Mouse (Mus musculus) liver, postnatal 0 days (tissue): ENCODE results near the gene Dynlrb1. TPM values are rescaled to one million over a fixed set of nuclear protein-coding genes. Genes with fewer than 3 reads are reported as not detected.
A peak's percentile ranks its signal among the peaks of the same experiment; 100 is the strongest.

Experiments
- ATAC-seq: fragments of 200-750 bp; cut with Nextera tagmentation; 2 replicates; pipeline ENCODE4 v1.8.0; 2017; ENCODE audit warnings: mild to moderate bottlenecking, moderate library complexity
- DNase-seq: peaks from one replicate; pipeline ENCODE4 v3.0.0-alpha.2; 2016
- H3K27ac ChIP-seq: fragments of 300-500 bp; sonication (generic); 2 replicates; pipeline ENCODE4 v1.5.1; 2014; ENCODE audit warnings: antibody characterized with exemption, moderate library complexity, mild to moderate bottlenecking, low read depth
- H3K27me3 ChIP-seq: fragments of 300-500 bp; sonication (generic); 2 replicates; pipeline ENCODE4 v1.6.1; 2014; ENCODE audit warnings: low read length, control low read depth, mixed read lengths; ENCODE audit not compliant: insufficient read depth
- H3K36me3 ChIP-seq: fragments of 300-500 bp; sonication (generic); replicated peaks from 2 replicates; pipeline ENCODE4 v1.6.1; 2014; ENCODE audit warnings: mild to moderate bottlenecking, control low read depth, low read length, moderate library complexity, mixed read lengths; ENCODE audit not compliant: insufficient read depth
- H3K4me1 ChIP-seq: fragments of 300-500 bp; sonication (generic); 2 replicates; pipeline ENCODE4 v1.6.1; 2014; ENCODE audit warnings: antibody characterized with exemption, mild to moderate bottlenecking, control low read depth; ENCODE audit not compliant: insufficient read depth
- H3K4me2 ChIP-seq: fragments of 300-500 bp; sonication (generic); 2 replicates; pipeline ENCODE4 v1.6.1; 2014; ENCODE audit warnings: low read depth, mild to moderate bottlenecking, low read length, moderate library complexity, mixed read lengths
- H3K4me3 ChIP-seq: fragments of 300-500 bp; sonication (generic); 2 replicates; pipeline ENCODE4 v1.5.1; 2014; ENCODE audit warnings: low read depth, low read length
- H3K9ac ChIP-seq: fragments of 300-500 bp; sonication (generic); replicated peaks from 2 replicates; pipeline ENCODE4 v1.6.1; 2014; ENCODE audit warnings: mild to moderate bottlenecking, moderate library complexity
- H3K9me3 ChIP-seq: fragments of 300-500 bp; sonication (generic); 2 replicates; pipeline ENCODE4 v1.6.1; 2016; ENCODE audit warnings: mild to moderate bottlenecking, control low read depth, low read length, mixed read lengths
- CTCF ChIP-seq: sonication (generic); IDR thresholded peaks from 2 replicates; pipeline ENCODE4 v1.5.1; 2016; ENCODE audit warnings: antibody characterized with exemption, low read depth
- EP300 ChIP-seq: IDR thresholded peaks from 2 replicates; pipeline ENCODE4 v1.6.1; 2016; ENCODE audit warnings: antibody characterized with exemption, low read depth, mild to moderate bottlenecking
- WGBS: fragments of 180-500 bp; shearing (Covaris S2); extraction: QIAGEN DNeasy Blood & Tissue Kit; methylation state at CpG from one replicate; pipeline ENCODE4 v1.1.7; 2014; ENCODE audit not compliant: insufficient replicate concordance; 5-methylcytosine and 5-hydroxymethylcytosine counted together
- polyA plus RNA-seq: library from polyadenylated mRNA; unstranded; fragments of >200 nt; fragmentation: Nextera tagmentation; extraction: Ambion mirVana; gene quantifications from 2 replicates; pipeline ENCODE4 v1.2.1, GENCODE M21; 2015

The Dynlrb1 gene
- 129 and 139 TPM in 2 replicates for polyA plus RNA-seq

GRCm38 (mm10) chr2:155236362-155236992, at the start of gene Dynlrb1:
Dynlrb1 (plus strand) TSS chr2:155236533.
- H3K36me3 ChIP-seq: no peaks in the 10 kb centered on the region
- peak within 1 kb of the TSS; percentile 86 for H3K9ac ChIP-seq
- peak within 1 kb of the TSS; percentile 68 for H3K4me2 ChIP-seq
- peak within 1 kb of the TSS; percentile 70 for H3K27ac ChIP-seq
- no peaks in the 10 kb centered on the region for H3K27me3 ChIP-seq
- no peaks in the 10 kb centered on the region for H3K9me3 ChIP-seq
- peaks cover 24% of the 10 kb centered on the region for H3K4me1 ChIP-seq
- peak; percentile 97 for DNase-seq
- under 1% methylated on average over 50 of the region's 50 CpGs for WGBS
- peak within 1 kb of the TSS; percentile 81 for H3K4me3 ChIP-seq
- TF ChIP-seq CTCF: peak; percentile 26; the same call in 1 of the 2 replicates
- TF ChIP-seq EP300: no peak
- ATAC-seq: peak; percentile 98

DNA sequence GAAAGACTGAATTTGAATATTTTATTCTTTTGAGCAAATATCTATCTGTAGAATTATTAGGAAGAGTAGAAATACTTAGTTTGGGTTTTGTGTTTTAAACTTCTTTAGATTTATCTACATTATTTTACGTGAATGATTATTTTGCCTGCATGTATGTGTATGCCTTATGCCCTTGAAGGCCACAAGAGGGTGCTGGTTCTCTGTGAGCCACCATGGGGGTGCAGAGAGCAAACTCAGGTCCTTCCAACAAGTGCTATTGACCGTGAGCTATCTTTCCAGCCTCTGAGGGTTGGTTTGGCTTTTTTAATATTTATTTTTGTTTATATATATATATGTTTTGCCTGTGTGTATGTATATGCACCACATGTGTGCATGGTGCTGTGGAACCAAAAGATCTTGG, 28.9 kb upstream of the Dynlrb1 start:
- DNase-seq (no peak), ATAC-seq (no peak)
- H3K4me1 ChIP-seq: no peaks in the 10 kb centered on the region
- TF ChIP-seq EP300: no peak
- peak; percentile 77 for TF ChIP-seq CTCF
- no peaks in the 10 kb centered on the region for H3K27me3 ChIP-seq
- H3K9me3 ChIP-seq: no peaks in the 10 kb centered on the region
- peaks cover 49% of the 10 kb centered on the region for H3K36me3 ChIP-seq
- H3K27ac ChIP-seq: no peak overlapping the region
- H3K9ac ChIP-seq: no peak overlapping the region
- H3K4me3 ChIP-seq: no peak overlapping the region
- no peak overlapping the region for H3K4me2 ChIP-seq
- WGBS: 67% methylated on average over 2 of the region's 2 CpGs

DNA sequence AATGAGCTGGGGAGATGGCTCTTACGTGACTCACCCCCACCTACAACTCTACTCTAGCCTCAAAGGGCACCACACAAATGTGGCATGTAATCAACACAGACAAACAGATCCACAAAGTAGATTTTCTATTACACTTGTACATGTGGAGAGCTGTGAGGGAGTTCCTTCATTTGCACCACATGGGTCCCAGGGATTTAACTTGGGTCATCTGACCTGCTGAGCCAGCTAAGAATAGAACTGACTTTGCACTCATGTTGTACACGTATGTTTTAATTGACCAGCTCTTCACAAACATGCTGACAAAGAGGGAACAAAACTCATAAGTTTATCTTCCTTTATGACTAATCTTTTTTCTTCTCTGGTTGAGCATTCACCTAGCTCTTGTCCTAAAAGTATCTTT, 13.2 kb upstream of the Dynlrb1 start:
- Histone ChIP-seq H3K4me3 (no peak overlapping the region), H3K4me1 (no peaks in the 10 kb centered on the region), H3K4me2 (no peak overlapping the region), H3K9ac (no peak overlapping the region), H3K9me3 (no peaks in the 10 kb centered on the region), H3K36me3 (peaks cover 67% of the 10 kb centered on the region), H3K27me3 (no peaks in the 10 kb centered on the region), H3K27ac (no peak overlapping the region)
- DNase-seq (no peak), ATAC-seq (no peak)
- WGBS: 79% methylated on average over 2 of the region's 2 CpGs
- TF ChIP-seq EP300: no peak
- TF ChIP-seq CTCF: no peak

DNA sequence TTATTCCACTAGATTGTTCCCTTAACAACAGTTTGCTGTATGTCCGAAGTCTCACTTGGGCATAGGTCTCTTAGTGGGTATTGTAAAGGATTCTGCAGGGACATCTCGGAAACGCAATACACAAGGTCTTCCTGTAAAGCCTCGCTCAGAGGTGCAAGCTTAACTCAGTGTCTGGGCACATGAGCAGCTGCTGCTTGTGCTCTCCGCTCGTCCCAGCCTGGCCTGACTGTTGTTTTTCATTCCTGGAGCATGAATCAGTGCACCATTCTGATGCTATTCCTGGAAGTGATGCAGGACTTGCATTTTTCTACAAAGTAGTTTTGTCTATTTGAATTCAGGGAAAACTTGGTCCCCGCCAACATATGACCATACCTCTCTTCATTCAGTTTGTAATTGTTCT, 11.6 kb upstream of the Dynlrb1 start:
- 88% methylated on average over 7 of the region's 7 CpGs for WGBS
- H3K9me3 ChIP-seq: no peaks in the 10 kb centered on the region
- no peak for TF ChIP-seq EP300
- TF ChIP-seq CTCF: no peak
- H3K36me3 ChIP-seq: peaks cover 55% of the 10 kb centered on the region
- DNase-seq (no peak), ATAC-seq (no peak)
- no peak overlapping the region for H3K4me3 ChIP-seq
- H3K27me3 ChIP-seq: no peaks in the 10 kb centered on the region
- no peak overlapping the region for H3K27ac ChIP-seq
- no peaks in the 10 kb centered on the region for H3K4me1 ChIP-seq
- no peak overlapping the region for H3K4me2 ChIP-seq
- H3K9ac ChIP-seq: no peak overlapping the region

DNA sequence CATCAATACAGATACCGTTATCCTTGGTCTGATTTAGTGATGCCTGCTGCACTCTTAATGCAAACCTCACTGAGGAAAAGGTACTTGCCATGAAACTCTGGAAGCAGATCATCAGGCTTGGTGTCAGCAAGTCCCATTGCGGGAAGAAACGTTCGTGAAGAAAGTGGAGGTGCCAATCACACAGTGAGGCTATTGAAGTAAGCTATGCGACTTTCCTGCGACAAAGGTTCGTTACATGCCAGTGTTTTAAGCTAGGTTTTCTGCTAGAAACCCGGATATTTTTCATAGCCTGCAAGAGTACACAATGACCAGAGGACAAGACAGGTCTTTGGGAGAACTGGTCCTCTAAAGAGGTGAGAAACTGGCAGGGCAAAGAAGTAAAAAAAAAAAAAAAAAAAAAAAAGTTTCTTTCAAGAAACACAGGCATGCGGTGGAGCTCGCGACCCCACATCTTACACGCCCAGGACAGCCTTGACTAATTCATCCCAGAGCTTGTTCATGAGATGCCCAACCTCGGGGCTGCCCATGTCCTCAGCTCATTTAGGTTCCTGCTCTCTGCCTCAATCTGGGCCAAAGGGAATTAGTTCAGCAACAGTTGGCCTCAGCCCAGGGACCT, 479 bp upstream of the Dynlrb1 start:
- ATAC-seq (peak; percentile 69), DNase-seq (no peak)
- peak overlapping the region; percentile 81 for H3K4me3 ChIP-seq
- peaks cover 23% of the 10 kb centered on the region for H3K4me1 ChIP-seq
- H3K9ac ChIP-seq: peak overlapping the region; percentile 86
- H3K4me2 ChIP-seq: peak overlapping the region; percentile 68
- H3K9me3 ChIP-seq: no peaks in the 10 kb centered on the region
- 8% methylated on average over 13 of the region's 13 CpGs for WGBS
- no peaks in the 10 kb centered on the region for H3K27me3 ChIP-seq
- TF ChIP-seq EP300 (no peak), CTCF (no peak)
- H3K36me3 ChIP-seq: no peaks in the 10 kb centered on the region
- H3K27ac ChIP-seq: no peak overlapping the region

DNA sequence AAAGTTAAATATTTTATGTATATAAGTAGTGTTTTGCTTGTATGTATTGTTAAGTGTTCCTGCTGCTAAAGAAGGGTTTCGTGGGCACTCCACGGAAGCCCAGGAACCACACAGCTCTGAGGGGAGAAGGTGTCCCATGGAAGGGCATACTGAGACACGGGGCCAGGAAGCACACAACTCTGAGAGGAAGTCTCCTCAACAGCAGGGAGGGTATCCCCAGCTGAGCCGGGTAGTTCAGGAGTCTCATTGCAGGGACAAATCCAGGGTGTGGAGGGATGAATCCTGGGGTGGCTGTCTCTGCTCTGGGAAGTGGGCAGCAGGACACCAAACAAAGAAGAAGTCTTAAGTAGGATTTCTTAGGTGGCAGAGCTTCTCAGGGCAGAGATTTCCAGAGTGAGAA, 943 bp downstream of the Dynlrb1 start:
- no peaks in the 10 kb centered on the region for H3K27me3 ChIP-seq
- ATAC-seq (no peak), DNase-seq (no peak)
- H3K9me3 ChIP-seq: no peaks in the 10 kb centered on the region
- peak overlapping the region; percentile 13; the same call in 1 of the 2 replicates for H3K27ac ChIP-seq
- H3K4me2 ChIP-seq: peak overlapping the region; percentile 68
- TF ChIP-seq CTCF (no peak), EP300 (no peak)
- H3K4me1 ChIP-seq: peaks cover 26% of the 10 kb centered on the region
- H3K4me3 ChIP-seq: peak overlapping the region; percentile 81
- 8% methylated on average over 4 of the region's 4 CpGs for whole genome bisulfite sequencing
- peak overlapping the region; percentile 86 for H3K9ac ChIP-seq
- H3K36me3 ChIP-seq: no peaks in the 10 kb centered on the region
